Mouse (Mus musculus) testis, postnatal 14 days (tissue): ENCODE measurements around the gene Ryr3.

ENCODE experiments used
- DNase-seq: peaks from one replicate; pipeline ENCODE4 v3.0.0; 2021; ENCODE audit warnings: low spot score

The Ryr3 gene

DNA sequence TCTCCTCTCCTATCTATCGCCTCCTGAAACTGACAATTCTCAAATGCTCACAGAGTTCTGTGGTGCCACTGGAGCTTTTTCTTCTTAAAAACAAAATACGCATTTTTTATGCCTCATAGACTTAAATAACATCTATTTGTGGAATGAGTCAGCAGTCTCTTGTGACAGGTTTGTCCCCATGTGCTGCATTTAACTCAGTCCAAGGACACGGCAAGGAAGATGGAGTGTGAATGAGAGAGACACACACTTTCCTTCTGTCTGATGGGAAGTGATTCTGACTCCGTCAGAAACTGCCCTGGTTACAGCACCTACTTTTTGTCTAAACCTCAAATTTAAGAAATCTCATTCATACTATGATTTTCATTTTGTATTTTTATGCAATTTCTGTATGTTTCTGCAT lies 306.3 kb downstream of the Ryr3 start:
- DNase-seq, result no peak

GRCm38 (mm10) chr2:112909142-112909541 lies 307.8 kb downstream of the Ryr3 start:
- DNase-seq, result no peak

DNA sequence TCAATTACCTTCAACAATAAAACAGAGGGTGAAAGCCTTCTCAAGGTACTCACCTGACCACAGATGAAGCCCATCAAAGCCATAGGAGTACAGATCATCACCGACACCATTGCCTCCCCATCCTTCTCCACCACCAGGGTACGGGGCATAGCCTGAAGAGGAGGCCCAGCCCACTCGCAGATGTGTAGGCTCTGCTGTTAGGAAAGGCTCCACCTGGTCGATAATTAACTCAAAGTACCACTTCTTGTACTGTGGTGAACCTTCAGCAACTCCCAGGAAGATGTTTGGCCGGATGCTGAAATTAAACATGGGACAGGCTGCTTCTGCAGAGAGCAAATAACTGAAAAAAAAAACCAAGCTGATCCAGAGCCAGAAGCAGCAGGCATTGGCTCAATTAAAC lies 316.1 kb downstream of the Ryr3 start:
- DNase-seq, result no peak

- no peak for DNase-seq
These were observed 332.3 kb downstream of the Ryr3 start for GRCm38 (mm10) chr2:112884456-112885114.

- DNase-seq, result no peak
These were observed 335.1 kb downstream of the Ryr3 start for GRCm38 (mm10) chr2:112881805-112882204.

- DNase-seq, result no peak
These were observed 335.5 kb downstream of the Ryr3 start for GRCm38 (mm10) chr2:112881376-112881775.

GRCm38 (mm10) chr2:112877404-112877803 lies 339.5 kb downstream of the Ryr3 start:
- DNase-seq, result no peak

GRCm38 (mm10) chr2:112866043-112866551 lies 350.8 kb downstream of the Ryr3 start:
- no peak for DNase-seq

DNA sequence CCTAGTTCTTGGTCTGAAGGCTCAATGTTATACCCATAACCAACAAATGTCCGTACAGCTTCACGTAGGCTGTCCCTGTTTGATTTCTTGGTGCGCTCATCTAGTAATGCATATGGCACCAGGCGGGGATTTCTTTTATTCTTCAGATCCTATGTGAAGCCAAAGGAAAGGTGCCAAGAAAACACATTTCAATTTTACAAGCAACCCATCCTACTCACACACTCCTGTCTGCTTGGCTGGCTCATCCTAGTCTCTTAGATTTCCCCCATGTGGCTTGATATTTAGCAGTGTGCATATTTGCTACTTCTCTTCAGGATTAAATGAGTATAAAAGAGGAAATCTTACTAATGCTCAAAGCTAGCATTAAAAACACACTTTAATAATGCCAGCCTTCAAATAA lies 355.1 kb downstream of the Ryr3 start:
- no peak for DNase-seq

GRCm38 (mm10) chr2:112845583-112846512 lies 371.0 kb downstream of the Ryr3 start:
- DNase-seq, result no peak

GRCm38 (mm10) chr2:112842877-112843276 lies 374.0 kb downstream of the Ryr3 start:
- DNase-seq, result no peak

GRCm38 (mm10) chr2:112831423-112832305 lies 385.2 kb downstream of the Ryr3 start:
- no peak for DNase-seq

- DNase-seq, result no peak
These were observed 390.3 kb downstream of the Ryr3 start for GRCm38 (mm10) chr2:112826571-112826970.

- DNase-seq, result no peak
These were observed 394.2 kb downstream of the Ryr3 start for GRCm38 (mm10) chr2:112822721-112823120.

- DNase-seq, result no peak
These were observed 397.8 kb downstream of the Ryr3 start for GRCm38 (mm10) chr2:112819059-112819458.

DNA sequence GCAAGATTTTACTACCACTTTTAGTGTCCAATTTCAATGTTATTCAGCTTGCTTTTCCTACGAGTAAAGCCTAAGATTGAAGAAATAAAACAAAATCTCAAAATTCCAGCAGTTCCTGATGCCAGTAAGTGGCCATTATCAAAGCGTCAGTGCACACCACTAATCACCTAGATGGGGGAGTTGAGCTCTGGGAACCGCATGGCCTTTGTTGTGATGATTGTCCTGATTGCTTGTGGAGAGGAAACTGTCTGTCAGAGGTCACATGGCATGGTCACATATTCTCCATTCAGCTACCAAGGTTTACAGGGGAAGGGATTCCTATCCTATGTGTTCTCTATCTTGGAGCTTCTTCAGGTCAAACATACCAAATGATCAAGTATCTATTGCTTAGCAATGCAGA lies 399.9 kb downstream of the Ryr3 start:
- no peak for DNase-seq

DNA sequence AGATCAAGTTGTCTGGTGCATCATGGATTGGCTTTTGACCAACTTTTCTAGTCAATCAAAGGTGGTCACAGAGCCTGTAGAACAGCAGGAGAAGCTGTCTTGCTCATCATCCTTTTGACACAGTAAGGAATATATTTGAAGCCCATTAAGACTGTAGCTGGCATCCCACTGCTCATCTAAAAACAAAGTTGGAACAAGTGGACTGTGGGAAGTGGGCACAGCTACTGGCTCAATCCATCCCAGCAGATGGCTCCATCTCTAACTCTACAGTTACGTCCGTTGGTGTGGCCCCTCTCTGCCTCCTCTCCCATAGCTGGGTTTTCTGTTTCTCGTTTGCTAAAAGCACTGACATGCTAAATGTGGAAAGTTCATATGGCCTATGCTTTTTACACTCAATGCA lies 400.9 kb downstream of the Ryr3 start:
- DNase-seq, result no peak

GRCm38 (mm10) chr2:112812637-112813402 lies 404.1 kb downstream of the Ryr3 start:
- no peak for DNase-seq

- DNase-seq, result no peak
These were observed 410.9 kb downstream of the Ryr3 start for GRCm38 (mm10) chr2:112806015-112806414.

DNA sequence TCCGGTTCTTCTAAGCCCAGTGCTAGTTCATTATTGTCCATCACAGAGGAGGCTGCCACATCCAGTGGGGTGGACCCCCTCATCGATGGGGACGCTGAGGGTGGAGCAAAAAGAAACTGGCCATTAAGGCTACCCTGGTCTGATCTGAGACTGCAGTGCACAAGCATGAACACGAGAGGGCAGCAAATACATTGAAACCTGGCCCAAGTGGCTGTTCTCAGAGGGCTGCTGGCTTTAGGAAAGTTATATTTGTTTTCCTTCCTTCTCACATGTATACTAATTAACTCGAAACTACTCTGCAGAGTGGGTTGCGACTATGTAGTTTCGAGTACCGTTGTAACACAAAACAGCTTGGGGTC lies 416.9 kb downstream of the Ryr3 start:
- DNase-seq, result no peak

- no peak for DNase-seq
These were observed 417.4 kb downstream of the Ryr3 start for GRCm38 (mm10) chr2:112799351-112799994.
